Mouse (Mus musculus) megakaryocyte, embryonic 14.5 days (primary cell): ENCODE data around the gene Mkrn2.

ENCODE experiments used
- FLI1 ChIP-seq: IDR thresholded peaks from 2 replicates; pipeline ENCODE4 v1.6.1; 2012; ENCODE audit warnings: low read length, inconsistent platforms, mixed read lengths
- GATA1 ChIP-seq: IDR thresholded peaks from 3 replicates; pipeline ENCODE4 v1.6.1; 2012; ENCODE audit warnings: mixed read lengths, low read length, inconsistent platforms, borderline replicate concordance

- TF ChIP-seq GATA1 (no peak), FLI1 (no peak)
Measured at GRCm38 (mm10) chr6:115565479-115566045, 36.1 kb upstream of the Mkrn2 start.
